Mouse (Mus musculus): Measurements from ENCODE around the gene Gm10488. TPM values are rescaled to one million over a fixed set of nuclear protein-coding genes. Genes with fewer than 3 reads are reported as not detected.
"Not testable (repeated sequence)": the region's sequence is repeated elsewhere in the genome, so short reads cannot be mapped to it uniquely, and the experiment has no call there.

Gm10488 gene
- polyA plus RNA-seq (2012; rRNA removed) = not detected in 2 replicates

GRCm38 (mm10) chrX:29976014-29976413 lies at the start of gene Gm10488:
TSS of gene Gm10488 (plus strand) at chrX:29976314.
- DNase-seq (ENCODE audit: low read depth, low spot score) = not testable (repeated sequence)
- no CpG with 5 or more reads among the region's 6 CpGs for WGBS

Measured in large intestine, adult 2 months (tissue).